Mouse (Mus musculus): ENCODE data around the gene Fbxw18. TPM values are rescaled to one million over a fixed set of nuclear protein-coding genes. Genes with fewer than 3 reads are reported as not detected.

Fbxw18 gene
- polyA plus RNA-seq (2015; fragmentation: Nextera tagmentation; extraction: Ambion mirVana) = not detected in 2 replicates

GRCm38 (mm10) chr9:109702600-109702999, at the start of gene Fbxw18:
Gene Fbxw18 (minus strand): TSS chr9:109702700.

GRCm38 (mm10) chr9:109745989-109746388, 43.5 kb upstream of the Fbxw18 start, which contains the start of gene Fbxw26:
Gene Fbxw26 (minus strand): TSS chr9:109746089.

GRCm38 (mm10) chr9:109664552-109664951, 37.9 kb downstream of the Fbxw18 start, which contains the start of gene Fbxw25:
Gene Fbxw25 (minus strand): TSS chr9:109664652.

Other genes starting within 250 kb of the Fbxw18 start
- not detected in 2 replicates for gene Fbxw19, start 206.8 kb downstream of the Fbxw18 start, polyA plus RNA-seq (2015; fragmentation: Nextera tagmentation; extraction: Ambion mirVana)
- gene Fbxw15, start 134.4 kb downstream of the Fbxw18 start, polyA plus RNA-seq (2015; fragmentation: Nextera tagmentation; extraction: Ambion mirVana) = not detected in 2 replicates
- not detected in 2 replicates for gene Fbxw24, start 76.6 kb downstream of the Fbxw18 start, polyA plus RNA-seq (2015; fragmentation: Nextera tagmentation; extraction: Ambion mirVana)
- gene Fbxw25, start 38.0 kb downstream of the Fbxw18 start, polyA plus RNA-seq (2015; fragmentation: Nextera tagmentation; extraction: Ambion mirVana) = not detected in 2 replicates
- gene Fbxw26, start 43.4 kb upstream of the Fbxw18 start, polyA plus RNA-seq (2015; fragmentation: Nextera tagmentation; extraction: Ambion mirVana) = not detected in 2 replicates
- gene Fbxw27, start 88.0 kb upstream of the Fbxw18 start, polyA plus RNA-seq (2015; fragmentation: Nextera tagmentation; extraction: Ambion mirVana) = not detected in 2 replicates
- gene Spink8, start 109.6 kb upstream of the Fbxw18 start, polyA plus RNA-seq (2015; fragmentation: Nextera tagmentation; extraction: Ambion mirVana) = 2.3 and 3.1 TPM in 2 replicates
- gene Nme6, start 130.0 kb upstream of the Fbxw18 start, polyA plus RNA-seq (2015; fragmentation: Nextera tagmentation; extraction: Ambion mirVana) = 27.8 and 34.2 TPM in 2 replicates
- gene Camp, start 146.9 kb upstream of the Fbxw18 start, polyA plus RNA-seq (2015; fragmentation: Nextera tagmentation; extraction: Ambion mirVana) = 23.9 and 43.2 TPM in 2 replicates
- 7.4 and 11.9 TPM in 2 replicates for gene Cdc25a, start 172.9 kb upstream of the Fbxw18 start, polyA plus RNA-seq (2015; fragmentation: Nextera tagmentation; extraction: Ambion mirVana)
- gene Map4, start 228.8 kb upstream of the Fbxw18 start, polyA plus RNA-seq (2015; fragmentation: Nextera tagmentation; extraction: Ambion mirVana) = 41.2 and 64.2 TPM in 2 replicates

All from adrenal gland, postnatal 0 days (tissue).